Mouse (Mus musculus) cerebellum, adult 9-11 months (tissue): Measurements from ENCODE around the gene Bcl7c.
"Not testable (repeated sequence)": the region's sequence is repeated elsewhere in the genome, so short reads cannot be mapped to it uniquely, and the experiment has no call there.

Experiments
- DNase-seq: peaks from one replicate; pipeline ENCODE4 v3.0.0; 2022

The Bcl7c gene

GRCm38 (mm10) chr7:127714816-127715215 is 6.1 kb upstream of the Bcl7c start:
- DNase-seq = no peak

- peak; percentile 81 for DNase-seq
Measured at GRCm38 (mm10) chr7:127712461-127713385, 4.0 kb upstream of the Bcl7c start, which contains the start of gene Ctf1. Ctf1 (plus strand) TSS chr7:127712736.

GRCm38 (mm10) chr7:127711456-127711855 is 2.7 kb upstream of the Bcl7c start:
- DNase-seq = no peak

- no peak for DNase-seq
Measured at GRCm38 (mm10) chr7:127711031-127711430, 2.3 kb upstream of the Bcl7c start.

- DNase-seq = no peak
Measured at GRCm38 (mm10) chr7:127709261-127709979, 687 bp upstream of the Bcl7c start.

- DNase-seq = no peak
Measured at GRCm38 (mm10) chr7:127707957-127708206, 851 bp downstream of the Bcl7c start.

GRCm38 (mm10) chr7:127707045-127707956 is 1.4 kb downstream of the Bcl7c start:
- DNase-seq = peak; percentile 66

GRCm38 (mm10) chr7:127705706-127706105 is 3.0 kb downstream of the Bcl7c start:
- DNase-seq = peak; percentile 88

- DNase-seq = peak; percentile 57
Measured at GRCm38 (mm10) chr7:127704598-127704997, 4.1 kb downstream of the Bcl7c start.

GRCm38 (mm10) chr7:127703561-127704178 is 5.1 kb downstream of the Bcl7c start:
- DNase-seq = peak; percentile 59

- DNase-seq = no peak
Measured at GRCm38 (mm10) chr7:127700712-127701331, 7.9 kb downstream of the Bcl7c start.

- no peak for DNase-seq
Measured at GRCm38 (mm10) chr7:127698986-127699385, 9.7 kb downstream of the Bcl7c start.

GRCm38 (mm10) chr7:127693730-127694129 is 15.0 kb downstream of the Bcl7c start:
- not testable (repeated sequence) for DNase-seq

GRCm38 (mm10) chr7:127693290-127693689 is 15.4 kb downstream of the Bcl7c start:
- DNase-seq = no peak

- DNase-seq = peak; percentile 79
Measured at GRCm38 (mm10) chr7:127691221-127691989, 17.3 kb downstream of the Bcl7c start.

GRCm38 (mm10) chr7:127689626-127690280 is 19.0 kb downstream of the Bcl7c start:
- DNase-seq = no peak

GRCm38 (mm10) chr7:127688935-127689334 is 19.8 kb downstream of the Bcl7c start:
- DNase-seq = no peak

GRCm38 (mm10) chr7:127686740-127687449 is 21.8 kb downstream of the Bcl7c start:
- DNase-seq = no peak

GRCm38 (mm10) chr7:127685304-127686018 is 23.3 kb downstream of the Bcl7c start:
- no peak for DNase-seq
